ENCODE assay signal across 8 mouse cellular contexts in the genomic region with DNA sequence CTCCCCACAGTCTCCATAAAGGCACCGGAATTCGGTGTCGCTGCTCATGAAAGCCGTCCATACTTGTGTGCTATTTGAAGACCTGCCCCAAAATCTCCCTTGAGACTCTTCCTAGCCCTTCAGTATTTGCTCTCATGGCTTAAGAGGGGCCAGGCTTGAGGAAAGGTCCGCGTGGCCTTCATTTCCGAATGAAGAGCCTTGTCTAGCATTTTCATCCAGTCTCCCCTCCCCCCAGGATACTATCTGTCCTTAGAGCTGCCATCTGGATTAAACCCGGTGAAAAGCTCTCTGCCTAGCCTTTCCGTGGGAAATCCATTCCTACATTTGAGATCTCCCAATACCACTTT. TPM values are rescaled to one million over a fixed set of nuclear protein-coding genes. Genes with fewer than 3 reads are reported as not detected.
DNase-seq lines count a peak whose midpoint lies in the region; ATAC-seq and TF ChIP-seq lines count a peak whose summit lies in the region.

No protein-coding gene starts in this region.

- peak overlapping the region; percentile 73 for H3K4me3 ChIP-seq in heart, adult 2 months
- H3K4me3 ChIP-seq in E14TG2a.4 (replicated peaks; ENCODE audit: low read length) = peak overlapping the region; percentile 85
- H3K4me3 ChIP-seq in embryonic facial prominence, embryonic 13.5 days = peak overlapping the region; percentile 60
- peak overlapping the region; percentile 64 for H3K4me3 ChIP-seq in intestine, embryonic 16.5 days (ENCODE audit: low read length)
- H3K4me3 ChIP-seq in midbrain, embryonic 10.5 days = peak overlapping the region; percentile 69

- H3K9ac ChIP-seq in heart, adult 2 months (ENCODE audit: low read depth, low read length) = peak overlapping the region; percentile 84
- H3K9ac ChIP-seq in embryonic facial prominence, embryonic 13.5 days = peak overlapping the region; percentile 78
- H3K9ac ChIP-seq in intestine, embryonic 16.5 days (ENCODE audit: low read depth, low read length) = peak overlapping the region; percentile 84

- peak overlapping the region; percentile 90 for H3K27ac ChIP-seq in heart, adult 2 months
- H3K27ac ChIP-seq in embryonic facial prominence, embryonic 13.5 days = no peak overlapping the region
- H3K27ac ChIP-seq in intestine, embryonic 16.5 days (ENCODE audit: low read length) = peak overlapping the region; percentile 68
- peak overlapping the region; percentile 91 for H3K27ac ChIP-seq in midbrain, embryonic 10.5 days (replicated peaks)

- H3K9me3 ChIP-seq in E14TG2a.4 (ENCODE audit: low read length) = no peaks in the 10 kb centered on the region
- H3K9me3 ChIP-seq in embryonic facial prominence, embryonic 13.5 days = no peaks in the 10 kb centered on the region
- H3K9me3 ChIP-seq in intestine, embryonic 16.5 days (ENCODE audit: control insufficient read depth, low read length) = no peaks in the 10 kb centered on the region
- no peaks in the 10 kb centered on the region; the same call in 1 of the 2 replicates for H3K9me3 ChIP-seq in midbrain, embryonic 10.5 days (replicated peaks)

- ATAC-seq in embryonic facial prominence, embryonic 13.5 days (ENCODE audit: insufficient number of reproducible peaks, insufficient read depth, low FRiP score, low TSS enrichment, low read depth) = 0 out of 2 replicates have a peak, but pooled peaks have one; percentile 10
- ATAC-seq in intestine, embryonic 16.5 days = peak; percentile 14; the same call in 1 of the 2 replicates
- no peak for ATAC-seq in megakaryocyte progenitor cell, adult 5-6 weeks (replicated peaks; ENCODE audit: poor library complexity)

- 21% methylated on average over 9 of the region's 9 CpGs for WGBS in heart, adult 2 months
- 22% methylated on average over 9 of the region's 9 CpGs for WGBS in embryonic facial prominence, embryonic 13.5 days
- WGBS in intestine, embryonic 16.5 days = 14% methylated on average over 9 of the region's 9 CpGs
- WGBS in midbrain, embryonic 10.5 days = 23% methylated on average over 9 of the region's 9 CpGs

- no peak for TF ChIP-seq EP300 in heart, adult 2 months (IDR thresholded peaks at IDR 0.05; ENCODE audit: insufficient read depth, low read depth, low read length)

- TF ChIP-seq POLR2A in heart, adult 2 months (IDR thresholded peaks at IDR 0.05; ENCODE audit: insufficient read depth, low read depth, low read length) = no peak

- peaks cover 24% of the 10 kb centered on the region for H3K36me3 ChIP-seq in heart, adult 2 months (ENCODE audit: control insufficient read depth, insufficient read depth, low read length)
- H3K36me3 ChIP-seq in E14TG2a.4 (ENCODE audit: insufficient read depth, low read length) = peaks cover 48% of the 10 kb centered on the region
- peaks cover 6% of the 10 kb centered on the region for H3K36me3 ChIP-seq in embryonic facial prominence, embryonic 13.5 days
- H3K36me3 ChIP-seq in intestine, embryonic 16.5 days (ENCODE audit: control insufficient read depth, insufficient read depth, low read length) = 0 out of 2 replicates have a peak, but pooled peaks cover 2% of the 10 kb centered on the region
- peaks cover 39% of the 10 kb centered on the region for H3K36me3 ChIP-seq in midbrain, embryonic 10.5 days

- no peak for TF ChIP-seq CTCF in heart, adult 2 months (IDR thresholded peaks at IDR 0.05)
- no peak for TF ChIP-seq CTCF in E14TG2a.4 (conservative IDR thresholded peaks at IDR 0.05; ENCODE audit: low read length)

- no peaks in the 10 kb centered on the region for H3K79me2 ChIP-seq in heart, adult 2 months (replicated peaks; ENCODE audit: control insufficient read depth, insufficient read depth, low read length)

- DNase-seq in heart, adult 2 months = no peak
- no peak for DNase-seq in heart, postnatal 25 days (ENCODE audit: low spot score)
- DNase-seq in midbrain, embryonic 10.5 days (ENCODE audit: low spot score) = no peak
- no peak for DNase-seq in adrenal gland, postnatal 4 days (ENCODE audit: low spot score in 2 of 2)

- intact Hi-C loops in heart, adult 2 months (cut with DNase I) = loop anchor here (1.0 to 5.0 kb wide), 5 partner anchors 24 to 284 kb away; a partner anchor contains a TSS
- intact Hi-C loops in heart, postnatal 25 days (cut with DNase I) = loop anchor here (5.0 kb wide), 3 partner anchors 109 to 284 kb away; no protein-coding TSS in a partner anchor

- peak overlapping the region; percentile 63 for H3K4me2 ChIP-seq in embryonic facial prominence, embryonic 13.5 days
- H3K4me2 ChIP-seq in intestine, embryonic 16.5 days (ENCODE audit: low read depth, low read length) = peak overlapping the region; percentile 62

- no peaks in the 10 kb centered on the region for H3K27me3 ChIP-seq in heart, adult 2 months (ENCODE audit: control insufficient read depth, insufficient read depth, low read length)
- no peaks in the 10 kb centered on the region for H3K27me3 ChIP-seq in E14TG2a.4 (ENCODE audit: insufficient read depth, low read length)
- H3K27me3 ChIP-seq in embryonic facial prominence, embryonic 13.5 days = no peaks in the 10 kb centered on the region
- H3K27me3 ChIP-seq in intestine, embryonic 16.5 days (replicated peaks; ENCODE audit: control insufficient read depth, insufficient read depth, low read length) = no peaks in the 10 kb centered on the region
- no peaks in the 10 kb centered on the region for H3K27me3 ChIP-seq in midbrain, embryonic 10.5 days (ENCODE audit: low read depth, poor library complexity, severe bottlenecking)

- H3K4me1 ChIP-seq in heart, adult 2 months (ENCODE audit: control insufficient read depth, insufficient read depth, low read length) = peaks cover 2% of the 10 kb centered on the region; the same call in 1 of the 2 replicates
- H3K4me1 ChIP-seq in E14TG2a.4 (replicated peaks; ENCODE audit: low read depth, low read length) = peaks cover 39% of the 10 kb centered on the region
- H3K4me1 ChIP-seq in embryonic facial prominence, embryonic 13.5 days = peaks cover 8% of the 10 kb centered on the region; the same call in 1 of the 2 replicates
- H3K4me1 ChIP-seq in intestine, embryonic 16.5 days (ENCODE audit: control insufficient read depth, insufficient read depth, low read length) = no peaks in the 10 kb centered on the region
- H3K4me1 ChIP-seq in midbrain, embryonic 10.5 days = peaks cover 18% of the 10 kb centered on the region

RNA-seq across cellular contexts. Expression of a gene that starts 5.3 kb away (rescaled TPM):
- 100 to 1,000 TPM; 206 to 211 TPM for total RNA-seq in heart, adult 2 months (2021)
- 180 and 241 TPM in 2 replicates for polyA plus RNA-seq in heart, adult 2 months (2012; rRNA removed)
- 100 to 1,000 TPM; 205 to 246 TPM for total RNA-seq in heart, postnatal 25 days (2021)
- polyA plus RNA-seq in embryonic facial prominence, embryonic 13.5 days (2015; fragmentation: Nextera tagmentation; extraction: Ambion mirVana) = 201 and 219 TPM in 2 replicates
- 185 and 187 TPM in 2 replicates for polyA plus RNA-seq in intestine, embryonic 16.5 days (2015; fragmentation: Nextera tagmentation; extraction: Ambion mirVana)
- polyA plus RNA-seq in midbrain, embryonic 10.5 days (2016; fragmentation: Nextera tagmentation; extraction: Ambion mirVana) = 261 and 308 TPM in 2 replicates
- 158 and 174 TPM in 2 replicates for total RNA-seq in megakaryocyte progenitor cell, adult 5-6 weeks (2015)
- 151 and 156 TPM in 2 replicates for total RNA-seq in megakaryocyte progenitor cell, adult 5-6 weeks (2017)
- 100 to 1,000 TPM; 348 to 400 TPM for total RNA-seq in adrenal gland, postnatal 4 days (2021)

RNA-seq across cellular contexts. Expression of a gene that starts 24.3 kb away (rescaled TPM):
- 100 to 1,000 TPM; 110 to 117 TPM for total RNA-seq in heart, adult 2 months (2021)
- 190 and 269 TPM in 2 replicates for polyA plus RNA-seq in heart, adult 2 months (2012; rRNA removed)
- 100 to 1,000 TPM; 133 to 152 TPM for total RNA-seq in heart, postnatal 25 days (2021)
- 111 and 127 TPM in 2 replicates for polyA plus RNA-seq in embryonic facial prominence, embryonic 13.5 days (2015; fragmentation: Nextera tagmentation; extraction: Ambion mirVana)
- polyA plus RNA-seq in intestine, embryonic 16.5 days (2015; fragmentation: Nextera tagmentation; extraction: Ambion mirVana) = 83.0 and 89.0 TPM in 2 replicates
- polyA plus RNA-seq in midbrain, embryonic 10.5 days (2016; fragmentation: Nextera tagmentation; extraction: Ambion mirVana) = 117 and 129 TPM in 2 replicates
- total RNA-seq in megakaryocyte progenitor cell, adult 5-6 weeks (2015) = 49.2 and 49.8 TPM in 2 replicates
- 25.4 and 29.7 TPM in 2 replicates for total RNA-seq in megakaryocyte progenitor cell, adult 5-6 weeks (2017)
- 100 to 1,000 TPM; 173 to 185 TPM for total RNA-seq in adrenal gland, postnatal 4 days (2021)

RNA-seq across cellular contexts. Expression of a gene that starts 40.3 kb away (rescaled TPM):
- total RNA-seq in heart, adult 2 months (2021) = 1 to 10 TPM; 5.3 to 7.0 TPM
- polyA plus RNA-seq in heart, adult 2 months (2012; rRNA removed) = 5.9 and 10.8 TPM in 2 replicates
- total RNA-seq in heart, postnatal 25 days (2021) = 1 to 10 TPM; 4.3 to 6.5 TPM
- polyA plus RNA-seq in embryonic facial prominence, embryonic 13.5 days (2015; fragmentation: Nextera tagmentation; extraction: Ambion mirVana) = 57.5 and 59.9 TPM in 2 replicates
- polyA plus RNA-seq in intestine, embryonic 16.5 days (2015; fragmentation: Nextera tagmentation; extraction: Ambion mirVana) = 25.6 and 27.6 TPM in 2 replicates
- polyA plus RNA-seq in midbrain, embryonic 10.5 days (2016; fragmentation: Nextera tagmentation; extraction: Ambion mirVana) = 66.8 and 80.9 TPM in 2 replicates
- total RNA-seq in megakaryocyte progenitor cell, adult 5-6 weeks (2015) = 30.6 and 32.5 TPM in 2 replicates
- total RNA-seq in megakaryocyte progenitor cell, adult 5-6 weeks (2017) = 32.2 and 36.7 TPM in 2 replicates
- 10 to 100 TPM; 49.7 to 53.2 TPM for total RNA-seq in adrenal gland, postnatal 4 days (2021)

RNA-seq across cellular contexts. Expression of a gene that starts 46.0 kb away (rescaled TPM):
- total RNA-seq in heart, adult 2 months (2021) = 100 to 1,000 TPM; 627 to 694 TPM
- 486 and 615 TPM in 2 replicates for polyA plus RNA-seq in heart, adult 2 months (2012; rRNA removed)
- total RNA-seq in heart, postnatal 25 days (2021) = 100 to 1,000 TPM; 677 to 733 TPM
- polyA plus RNA-seq in embryonic facial prominence, embryonic 13.5 days (2015; fragmentation: Nextera tagmentation; extraction: Ambion mirVana) = 224 TPM in 2 replicates
- polyA plus RNA-seq in intestine, embryonic 16.5 days (2015; fragmentation: Nextera tagmentation; extraction: Ambion mirVana) = 269 and 279 TPM in 2 replicates
- polyA plus RNA-seq in midbrain, embryonic 10.5 days (2016; fragmentation: Nextera tagmentation; extraction: Ambion mirVana) = 185 and 187 TPM in 2 replicates
- 161 and 171 TPM in 2 replicates for total RNA-seq in megakaryocyte progenitor cell, adult 5-6 weeks (2015)
- total RNA-seq in megakaryocyte progenitor cell, adult 5-6 weeks (2017) = 75.1 and 84.7 TPM in 2 replicates
- 100 to 1,000 TPM; 271 to 272 TPM for total RNA-seq in adrenal gland, postnatal 4 days (2021)

RNA-seq across cellular contexts. Expression of a gene that starts 46.1 kb away (rescaled TPM):
- 10 to 100 TPM; 18.9 to 19.3 TPM for total RNA-seq in heart, adult 2 months (2021)
- 22.3 and 31.5 TPM in 2 replicates for polyA plus RNA-seq in heart, adult 2 months (2012; rRNA removed)
- total RNA-seq in heart, postnatal 25 days (2021) = 10 to 100 TPM; 21.2 to 22.0 TPM
- 66.0 and 70.1 TPM in 2 replicates for polyA plus RNA-seq in embryonic facial prominence, embryonic 13.5 days (2015; fragmentation: Nextera tagmentation; extraction: Ambion mirVana)
- polyA plus RNA-seq in intestine, embryonic 16.5 days (2015; fragmentation: Nextera tagmentation; extraction: Ambion mirVana) = 55.1 and 55.3 TPM in 2 replicates
- polyA plus RNA-seq in midbrain, embryonic 10.5 days (2016; fragmentation: Nextera tagmentation; extraction: Ambion mirVana) = 104 and 107 TPM in 2 replicates
- 28.4 and 32.0 TPM in 2 replicates for total RNA-seq in megakaryocyte progenitor cell, adult 5-6 weeks (2015)
- 66.3 and 82.3 TPM in 2 replicates for total RNA-seq in megakaryocyte progenitor cell, adult 5-6 weeks (2017)
- total RNA-seq in adrenal gland, postnatal 4 days (2021) = 10 to 100 TPM; 34.5 to 39.9 TPM
